Mouse (Mus musculus): ENCODE measurements around the gene Tmem200a.

GRCm38 (mm10) chr10:26005471-26005870 is 73.4 kb downstream of the Tmem200a start:
- TF ChIP-seq CTCF (IDR thresholded peaks at IDR 0.05; ENCODE audit: control insufficient read depth, insufficient read depth, insufficient replicate concordance, low read depth, low read length) (no peak), POLR2A (IDR thresholded peaks at IDR 0.05; ENCODE audit: control insufficient read depth, low read depth, low read length) (no peak)
